Comparison of ENCODE assay signal across 9 mouse cellular contexts in genomic region chr10:5600123-5600522, GRCm38 (mm10). TPM values are rescaled to one million over a fixed set of nuclear protein-coding genes. Genes with fewer than 3 reads are reported as not detected.
DNase-seq lines count a peak whose midpoint lies in the region; ATAC-seq and TF ChIP-seq lines count a peak whose summit lies in the region.
"Had no signal": no experiment of that assay in that cellular context is flagged by ENCODE, and none has a peak within 500 bp of the region (broad histone marks: within the 10 kb centered on the region; RNA-seq: fewer than 3 reads in every experiment).

No protein-coding gene starts in this region.

- no peaks in the 10 kb centered on the region for H3K27me3 ChIP-seq in limb, embryonic 11.5 days (ENCODE audit: control insufficient read depth, insufficient read depth, low read length)
- H3K27me3 ChIP-seq in midbrain, postnatal 0 days (ENCODE audit: insufficient read depth, low read length): no peaks in the 10 kb centered on the region
- no peaks in the 10 kb centered on the region for H3K27me3 ChIP-seq in stomach, postnatal 0 days (ENCODE audit: control insufficient read depth, insufficient read depth, low read length)

- no peaks in the 10 kb centered on the region for H3K36me3 ChIP-seq in limb, embryonic 11.5 days (ENCODE audit: control insufficient read depth, insufficient read depth, low read length)
- no peaks in the 10 kb centered on the region for H3K36me3 ChIP-seq in midbrain, postnatal 0 days (ENCODE audit: insufficient read depth, low read length)
- H3K36me3 ChIP-seq in stomach, postnatal 0 days (ENCODE audit: control insufficient read depth, insufficient read depth, low read length): no peaks in the 10 kb centered on the region

- peak; percentile 92 for TF ChIP-seq CTCF in midbrain, postnatal 0 days (IDR thresholded peaks at IDR 0.05)
- TF ChIP-seq CTCF in stomach, postnatal 0 days (IDR thresholded peaks at IDR 0.05; ENCODE audit: low read depth): peak; percentile 86

- 0 out of 2 replicates have a peak, but pooled peaks have one; percentile 26 for ATAC-seq in limb, embryonic 11.5 days (ENCODE audit: insufficient number of reproducible peaks, low FRiP score, low TSS enrichment, low read depth)
- ATAC-seq in midbrain, postnatal 0 days (ENCODE audit: low FRiP score): peak; percentile 90
- ATAC-seq in stomach, postnatal 0 days (ENCODE audit: low FRiP score, low TSS enrichment): no peak

- WGBS in limb, embryonic 11.5 days: 12% methylated on average over 7 of the region's 7 CpGs
- 17% methylated on average over 7 of the region's 7 CpGs for WGBS in midbrain, postnatal 0 days
- 9% methylated on average over 7 of the region's 7 CpGs for WGBS in stomach, postnatal 0 days

- H3K4me3 ChIP-seq in limb, embryonic 11.5 days (ENCODE audit: low read depth, low read length): no peak overlapping the region
- no peak overlapping the region for H3K4me3 ChIP-seq in midbrain, postnatal 0 days (ENCODE audit: low read depth, low read length)
- H3K4me3 ChIP-seq in stomach, postnatal 0 days (ENCODE audit: low read depth, low read length): no peak overlapping the region

- no peak overlapping the region for H3K9ac ChIP-seq in limb, embryonic 11.5 days (ENCODE audit: low read length)
- no peak overlapping the region for H3K9ac ChIP-seq in midbrain, postnatal 0 days (replicated peaks; ENCODE audit: low read length, poor library complexity, severe bottlenecking)
- H3K9ac ChIP-seq in stomach, postnatal 0 days (ENCODE audit: low read length): no peak overlapping the region

- DNase-seq in B cell, adult 2 months: peak; percentile 72 to 73
- peak; percentile 42 for DNase-seq in T-cell, adult 2 months (ENCODE audit: low spot score)
- peak; percentile 46 to 81 for DNase-seq in cerebellum, postnatal 25 days
- peak; percentile 48 for DNase-seq in gastrocnemius, postnatal 10 days
- peak; percentile 47 to 76 for DNase-seq in kidney, adult 8-10 months
- DNase-seq in limb, embryonic 11.5 days (ENCODE audit: low spot score): peak; percentile 79
- DNase-seq in midbrain, postnatal 0 days (ENCODE audit: low spot score): peak; percentile 90
- DNase-seq in stomach, postnatal 0 days (ENCODE audit: low spot score): peak; percentile 46

- H3K4me1 ChIP-seq in limb, embryonic 11.5 days (ENCODE audit: control insufficient read depth, insufficient read depth, low read length): no peaks in the 10 kb centered on the region
- no peaks in the 10 kb centered on the region for H3K4me1 ChIP-seq in midbrain, postnatal 0 days (ENCODE audit: insufficient read depth, low read length)
- no peaks in the 10 kb centered on the region for H3K4me1 ChIP-seq in stomach, postnatal 0 days (replicated peaks; ENCODE audit: control insufficient read depth, insufficient read depth)

- no peaks in the 10 kb centered on the region for H3K9me3 ChIP-seq in limb, embryonic 11.5 days (ENCODE audit: control insufficient read depth, low read length)
- H3K9me3 ChIP-seq in midbrain, postnatal 0 days (ENCODE audit: low read length): no peaks in the 10 kb centered on the region
- no peaks in the 10 kb centered on the region for H3K9me3 ChIP-seq in stomach, postnatal 0 days (ENCODE audit: control insufficient read depth, low read length)

- H3K27ac ChIP-seq in limb, embryonic 11.5 days (replicated peaks; ENCODE audit: low read depth, low read length): no peak overlapping the region
- no peak overlapping the region for H3K27ac ChIP-seq in midbrain, postnatal 0 days (ENCODE audit: low read depth, low read length)
- no peak overlapping the region for H3K27ac ChIP-seq in stomach, postnatal 0 days (replicated peaks)

- H3K4me2 ChIP-seq in limb, embryonic 11.5 days (ENCODE audit: low read depth, severe bottlenecking): no peak overlapping the region
- H3K4me2 ChIP-seq in midbrain, postnatal 0 days (ENCODE audit: low read depth, low read length, poor library complexity, severe bottlenecking): no peak overlapping the region
- no peak overlapping the region for H3K4me2 ChIP-seq in stomach, postnatal 0 days (replicated peaks; ENCODE audit: low read depth)

- TF ChIP-seq EP300 in stomach, postnatal 0 days (optimal IDR thresholded peaks at IDR 0.05): no peak

RNA-seq across cellular contexts. Expression of gene Myct1, which starts 6.5 kb away (rescaled TPM):
- 10 to 100 TPM in 1 of 2 experiments, 1 to 10 TPM in 1; 8.6 to 10.2 TPM for total RNA-seq in gastrocnemius, postnatal 10 days (2021)
- 3.1 and 4.1 TPM in 2 replicates for polyA plus RNA-seq in limb, embryonic 11.5 days (2014; fragmentation: Nextera tagmentation; extraction: Ambion mirVana)
- 0.28 and 0.38 TPM in 2 replicates for total RNA-seq in midbrain, postnatal 0 days (2014; rRNA removed)
- polyA plus RNA-seq in midbrain, postnatal 0 days (2015; fragmentation: Nextera tagmentation; extraction: Ambion mirVana): 0.61 and 0.79 TPM in 2 replicates
- polyA plus RNA-seq in stomach, postnatal 0 days (2015; fragmentation: Nextera tagmentation; extraction: Ambion mirVana): 2.4 and 2.6 TPM in 2 replicates

RNA-seq across cellular contexts. Expression of gene Vip, which starts 38.9 kb away (rescaled TPM):
- total RNA-seq in gastrocnemius, postnatal 10 days (2021): under 1 TPM in 1 of 2 experiments, not detected in 1; 0.14 TPM
- not detected in 2 replicates for polyA plus RNA-seq in limb, embryonic 11.5 days (2014; fragmentation: Nextera tagmentation; extraction: Ambion mirVana)
- total RNA-seq in midbrain, postnatal 0 days (2014; rRNA removed): 1.4 TPM in 1 of 2 replicates, not detected in the other
- 0.88 and 1.9 TPM in 2 replicates for polyA plus RNA-seq in midbrain, postnatal 0 days (2015; fragmentation: Nextera tagmentation; extraction: Ambion mirVana)
- 40.8 and 52.6 TPM in 2 replicates for polyA plus RNA-seq in stomach, postnatal 0 days (2015; fragmentation: Nextera tagmentation; extraction: Ambion mirVana)
- total RNA-seq: gastrocnemius, adult 8-10 months had no signal

RNA-seq across cellular contexts. Expression of gene Syne1, which starts 48.8 kb away (rescaled TPM):
- 10 to 100 TPM; 64.3 to 82.0 TPM for total RNA-seq in gastrocnemius, postnatal 10 days (2021)
- 2.8 and 3.4 TPM in 2 replicates for polyA plus RNA-seq in limb, embryonic 11.5 days (2014; fragmentation: Nextera tagmentation; extraction: Ambion mirVana)
- 99.3 and 107 TPM in 2 replicates for total RNA-seq in midbrain, postnatal 0 days (2014; rRNA removed)
- 15.1 and 18.6 TPM in 2 replicates for polyA plus RNA-seq in midbrain, postnatal 0 days (2015; fragmentation: Nextera tagmentation; extraction: Ambion mirVana)
- polyA plus RNA-seq in stomach, postnatal 0 days (2015; fragmentation: Nextera tagmentation; extraction: Ambion mirVana): 3.2 and 3.6 TPM in 2 replicates

Comparison
In these comparisons a context has a peak if more than half of its experiments do, and no peak if none do; other contexts are left out.
1. RNA of gene Vip, which starts 38.9 kb away (polyA plus RNA-seq): 40.8 to 52.6 TPM in stomach, postnatal 0 days; 0.88 to 1.9 TPM in midbrain, postnatal 0 days and not detected in limb, embryonic 11.5 days; every median in the first group is over 10 times any median in the second.
2. Peak in every context shown above with its lines, with median percentiles within 50 percentile points of each other: DNase-seq.